Mouse (Mus musculus): Measurements from ENCODE around the gene Tubb4b. TPM values are rescaled to one million over a fixed set of nuclear protein-coding genes. Genes with fewer than 3 reads are reported as not detected.

Tubb4b gene
- polyA plus RNA-seq, 1 experiment from 2014 or later: 425 TPM

GRCm38 (mm10) chr2:25180973-25181890 lies 43.3 kb downstream of the Tubb4b start:
- H3K27me3 ChIP-seq: peaks cover 79% of the 10 kb centered on the region
- H3K27ac ChIP-seq: peak overlapping the region; percentile 52; the same call in 1 of the 2 replicates
- peaks cover 64% of the 10 kb centered on the region for H3K4me1 ChIP-seq
- H3K9ac ChIP-seq: peak overlapping the region; percentile 62
- ATAC-seq (ENCODE audit: low FRiP score, low read depth): peak; percentile 26
- no peaks in the 10 kb centered on the region for H3K36me3 ChIP-seq
- H3K4me2 ChIP-seq (replicated peaks): peak overlapping the region; percentile 86
- H3K9me3 ChIP-seq: no peaks in the 10 kb centered on the region
- under 1% methylated on average over 99 of the region's 100 CpGs for WGBS
- H3K4me3 ChIP-seq: peak overlapping the region; percentile 58

GRCm38 (mm10) chr2:25180478-25180903 lies 44.0 kb downstream of the Tubb4b start, which contains the start of gene Nrarp:
TSS of gene Nrarp (plus strand) at chr2:25180758.
- under 1% methylated on average over 35 of the region's 35 CpGs for WGBS
- H3K9ac ChIP-seq: peak within 1 kb of the TSS; percentile 62
- H3K4me3 ChIP-seq: peak within 1 kb of the TSS; percentile 58
- peak within 1 kb of the TSS; percentile 86 for H3K4me2 ChIP-seq (replicated peaks)
- ATAC-seq (ENCODE audit: low FRiP score, low read depth): peak; percentile 74
- H3K36me3 ChIP-seq: no peaks in the 10 kb centered on the region
- peaks cover 61% of the 10 kb centered on the region for H3K4me1 ChIP-seq
- H3K27me3 ChIP-seq: peaks cover 78% of the 10 kb centered on the region
- no peaks in the 10 kb centered on the region for H3K9me3 ChIP-seq
- H3K27ac ChIP-seq: peak within 1 kb of the TSS; percentile 52; the same call in 1 of the 2 replicates

- H3K27me3 ChIP-seq: peaks cover 70% of the 10 kb centered on the region
- no peak overlapping the region for H3K9ac ChIP-seq
- WGBS: 9% methylated on average over 15 of the region's 15 CpGs
- no peaks in the 10 kb centered on the region for H3K9me3 ChIP-seq
- no peaks in the 10 kb centered on the region for H3K36me3 ChIP-seq
- peak overlapping the region; percentile 58 for H3K4me3 ChIP-seq
- H3K27ac ChIP-seq: peak overlapping the region; percentile 29; the same call in 1 of the 2 replicates
- peaks cover 58% of the 10 kb centered on the region for H3K4me1 ChIP-seq
- no peak for ATAC-seq (ENCODE audit: low FRiP score, low read depth)
- H3K4me2 ChIP-seq (replicated peaks): peak overlapping the region; percentile 86
Measured at GRCm38 (mm10) chr2:25179566-25180217, 44.8 kb downstream of the Tubb4b start.

- Histone ChIP-seq H3K9ac (peak overlapping the region; percentile 19; the same call in 1 of the 2 replicates), H3K4me1 (peaks cover 58% of the 10 kb centered on the region), H3K36me3 (no peaks in the 10 kb centered on the region), H3K27ac (peak overlapping the region; percentile 11; the same call in 1 of the 2 replicates), H3K9me3 (no peaks in the 10 kb centered on the region), H3K4me3 (no peak overlapping the region), H3K4me2 (replicated peaks) (peak overlapping the region; percentile 35), H3K27me3 (peaks cover 57% of the 10 kb centered on the region)
- 18% methylated on average over 10 of the region's 10 CpGs for WGBS
- ATAC-seq (ENCODE audit: low FRiP score, low read depth): no peak
Measured at GRCm38 (mm10) chr2:25178285-25178972, 46.1 kb downstream of the Tubb4b start.

- peak; percentile 9; the same call in 1 of the 2 replicates for ATAC-seq (ENCODE audit: low FRiP score, low read depth)
- Histone ChIP-seq H3K27me3 (peaks cover 49% of the 10 kb centered on the region), H3K27ac (peak overlapping the region; percentile 11; the same call in 1 of the 2 replicates), H3K9me3 (no peaks in the 10 kb centered on the region), H3K4me2 (replicated peaks) (peak overlapping the region; percentile 35), H3K9ac (no peak overlapping the region), H3K4me1 (peaks cover 58% of the 10 kb centered on the region), H3K36me3 (no peaks in the 10 kb centered on the region), H3K4me3 (no peak overlapping the region)
- 5% methylated on average over 6 of the region's 6 CpGs for WGBS
Measured at GRCm38 (mm10) chr2:25177685-25178084, 46.8 kb downstream of the Tubb4b start.

GRCm38 (mm10) chr2:25177076-25177475 lies 47.4 kb downstream of the Tubb4b start:
- 17% methylated on average over 4 of the region's 4 CpGs for WGBS
- H3K4me2 ChIP-seq (replicated peaks): peak overlapping the region; percentile 35
- H3K9ac ChIP-seq: no peak overlapping the region
- H3K4me1 ChIP-seq: peaks cover 57% of the 10 kb centered on the region
- peak overlapping the region; percentile 28 for H3K27ac ChIP-seq
- H3K4me3 ChIP-seq: no peak overlapping the region
- no peak for ATAC-seq (ENCODE audit: low FRiP score, low read depth)
- no peaks in the 10 kb centered on the region for H3K9me3 ChIP-seq
- no peaks in the 10 kb centered on the region for H3K36me3 ChIP-seq
- H3K27me3 ChIP-seq: peaks cover 44% of the 10 kb centered on the region

- Histone ChIP-seq H3K27me3 (peaks cover 39% of the 10 kb centered on the region), H3K4me1 (peaks cover 55% of the 10 kb centered on the region), H3K4me3 (no peak overlapping the region), H3K9me3 (no peaks in the 10 kb centered on the region), H3K4me2 (replicated peaks) (no peak overlapping the region), H3K9ac (no peak overlapping the region), H3K27ac (peak overlapping the region; percentile 28), H3K36me3 (no peaks in the 10 kb centered on the region)
- 36% methylated on average over 6 of the region's 6 CpGs for WGBS
- ATAC-seq (ENCODE audit: low FRiP score, low read depth): no peak
Measured at GRCm38 (mm10) chr2:25176573-25176972, 47.9 kb downstream of the Tubb4b start.

- Histone ChIP-seq H3K9ac (no peak overlapping the region), H3K4me2 (replicated peaks) (no peak overlapping the region), H3K9me3 (no peaks in the 10 kb centered on the region), H3K36me3 (no peaks in the 10 kb centered on the region), H3K4me3 (no peak overlapping the region), H3K27ac (no peak overlapping the region), H3K27me3 (peaks cover 30% of the 10 kb centered on the region), H3K4me1 (peaks cover 46% of the 10 kb centered on the region)
- 73% methylated on average over 4 of the region's 4 CpGs for WGBS
- ATAC-seq (ENCODE audit: low FRiP score, low read depth): no peak
Measured at GRCm38 (mm10) chr2:25175690-25176078, 48.8 kb downstream of the Tubb4b start.

GRCm38 (mm10) chr2:25174866-25175689 lies 49.4 kb downstream of the Tubb4b start:
- Histone ChIP-seq H3K4me3 (no peak overlapping the region), H3K36me3 (no peaks in the 10 kb centered on the region), H3K4me1 (peaks cover 45% of the 10 kb centered on the region), H3K9ac (no peak overlapping the region), H3K27ac (no peak overlapping the region), H3K4me2 (replicated peaks) (no peak overlapping the region), H3K27me3 (peaks cover 24% of the 10 kb centered on the region), H3K9me3 (no peaks in the 10 kb centered on the region)
- no peak for ATAC-seq (ENCODE audit: low FRiP score, low read depth)
- WGBS: 50% methylated on average over 7 of the region's 7 CpGs

GRCm38 (mm10) chr2:25173821-25174220 lies 50.7 kb downstream of the Tubb4b start:
- Histone ChIP-seq H3K27ac (no peak overlapping the region), H3K9me3 (no peaks in the 10 kb centered on the region), H3K4me3 (no peak overlapping the region), H3K36me3 (no peaks in the 10 kb centered on the region), H3K4me2 (replicated peaks) (no peak overlapping the region), H3K4me1 (peaks cover 33% of the 10 kb centered on the region), H3K27me3 (peaks cover 12% of the 10 kb centered on the region), H3K9ac (no peak overlapping the region)
- no peak for ATAC-seq (ENCODE audit: low FRiP score, low read depth)
- WGBS: 88% methylated on average over 4 of the region's 4 CpGs

- no peak overlapping the region for H3K4me2 ChIP-seq (replicated peaks)
- no peaks in the 10 kb centered on the region for H3K36me3 ChIP-seq
- no peaks in the 10 kb centered on the region for H3K9me3 ChIP-seq
- H3K4me1 ChIP-seq: peaks cover 30% of the 10 kb centered on the region
- no peak for ATAC-seq (ENCODE audit: low FRiP score, low read depth)
- H3K27me3 ChIP-seq: 0 out of 2 replicates have a peak, but pooled peaks cover 3% of the 10 kb centered on the region
- H3K27ac ChIP-seq: no peak overlapping the region
- H3K4me3 ChIP-seq: no peak overlapping the region
- WGBS: 63% methylated on average over 8 of the region's 8 CpGs
- no peak overlapping the region for H3K9ac ChIP-seq
Measured at GRCm38 (mm10) chr2:25172629-25173028, 51.9 kb downstream of the Tubb4b start.
